Mouse (Mus musculus) ZHBTc4 (cell line): ENCODE measurements at regions not wholly inside any gene's neighbourhood (a gene's known extent, or its start where the extent isn't known, plus 50 kb on each side); places are given as distances from the start of the nearest gene placed in this dataset.
"Not testable (repeated sequence)": the region's sequence is repeated elsewhere in the genome, so short reads cannot be mapped to it uniquely, and the experiment has no call there.

Experiments used
- DNase-seq: peaks from one replicate; pipeline ENCODE4 v3.0.0-alpha.2; 2011; ENCODE audit warnings: low read depth, low spot score

- DNase-seq, result not testable (repeated sequence)
Observed at GRCm38 (mm10) chr13:68049731-68050130, 186.6 kb downstream of the BC048507 start.

GRCm38 (mm10) chr13:68093311-68093710 lies 230.2 kb downstream of the BC048507 start:
- not testable (repeated sequence) for DNase-seq

- DNase-seq, result peak; percentile 54
Observed at GRCm38 (mm10) chr13:68116786-68117185, 253.7 kb downstream of the BC048507 start.
